Mouse (Mus musculus): ENCODE data around the gene Taok3. TPM values are rescaled to one million over a fixed set of nuclear protein-coding genes. Genes with fewer than 3 reads are reported as not detected.

Gene Taok3
- total and polyA plus RNA-seq, 3 experiments, result 3.1 to 7.8 (median 6.2) TPM

DNA sequence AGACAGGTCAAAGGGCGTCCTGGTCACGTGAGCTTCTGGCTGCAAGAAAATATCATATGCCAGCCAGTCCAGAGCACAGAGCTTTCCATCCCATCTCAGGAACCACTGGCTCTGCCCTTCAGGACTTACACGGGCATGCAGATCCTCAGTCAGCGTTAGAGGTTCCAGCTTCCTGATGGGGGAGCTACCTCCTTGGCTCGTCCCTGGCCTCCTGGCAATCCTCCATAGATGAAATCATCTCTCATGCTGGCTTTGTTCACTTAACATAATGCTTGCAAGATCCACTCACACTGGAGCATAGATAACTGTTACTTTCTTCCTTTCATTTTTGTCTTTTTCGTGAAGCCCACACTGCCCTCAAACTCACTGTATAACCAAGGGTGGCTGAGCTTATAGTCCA is 72.1 kb downstream of the Taok3 start:
- H3K9ac ChIP-seq (ENCODE audit: low read depth, low read length), result no peak overlapping the region
- no peak for TF ChIP-seq EP300 (IDR thresholded peaks at IDR 0.05; ENCODE audit: insufficient read depth, low read depth, low read length)
- no peak for TF ChIP-seq CTCF (IDR thresholded peaks at IDR 0.05)
- TF ChIP-seq POLR2A (IDR thresholded peaks at IDR 0.05; ENCODE audit: insufficient read depth, low read depth, low read length), result no peak
- H3K4me3 ChIP-seq, result no peak overlapping the region
- H3K27ac ChIP-seq, result no peak overlapping the region
- no peak for DNase-seq
- H3K27me3 ChIP-seq (ENCODE audit: control insufficient read depth, insufficient read depth, low read length), result no peaks in the 10 kb centered on the region
- H3K4me1 ChIP-seq (ENCODE audit: control insufficient read depth, insufficient read depth, low read length), result no peaks in the 10 kb centered on the region; the same call in 1 of the 2 replicates
- WGBS, result 48% methylated on average over 6 of the region's 6 CpGs
- intact Hi-C loops (cut with DNase I), result no loop called here
- peaks cover 2% of the 10 kb centered on the region for H3K36me3 ChIP-seq (ENCODE audit: control insufficient read depth, insufficient read depth, low read length)
- H3K79me2 ChIP-seq (replicated peaks; ENCODE audit: control insufficient read depth, insufficient read depth, low read length), result no peaks in the 10 kb centered on the region

DNA sequence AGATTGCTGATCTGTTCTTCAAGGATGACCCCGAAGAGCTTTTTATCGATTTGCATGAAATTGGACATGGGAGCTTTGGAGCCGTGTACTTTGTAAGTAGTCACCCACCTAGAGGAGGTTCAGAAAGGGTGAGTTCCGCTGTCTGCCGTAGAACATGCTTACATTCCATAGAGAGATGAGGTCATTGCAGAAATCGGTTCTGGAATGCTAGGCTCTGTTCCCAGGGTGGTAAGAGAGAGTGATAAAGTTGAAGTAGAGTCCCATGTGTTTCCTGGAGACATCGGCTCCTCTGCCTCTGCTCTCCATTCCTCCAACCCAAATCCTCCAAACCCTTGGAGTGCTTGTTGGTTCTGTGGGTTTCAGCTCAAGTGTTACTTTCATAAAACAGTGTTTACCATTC is 73.8 kb downstream of the Taok3 start:
- no peak for DNase-seq
- Histone ChIP-seq H3K36me3 (ENCODE audit: control insufficient read depth, insufficient read depth, low read length) (peaks cover 2% of the 10 kb centered on the region), H3K4me3 (no peak overlapping the region), H3K27me3 (ENCODE audit: control insufficient read depth, insufficient read depth, low read length) (no peaks in the 10 kb centered on the region), H3K27ac (no peak overlapping the region), H3K79me2 (replicated peaks; ENCODE audit: control insufficient read depth, insufficient read depth, low read length) (no peaks in the 10 kb centered on the region), H3K4me1 (ENCODE audit: control insufficient read depth, insufficient read depth, low read length) (no peaks in the 10 kb centered on the region; the same call in 1 of the 2 replicates), H3K9ac (ENCODE audit: low read depth, low read length) (no peak overlapping the region)
- intact Hi-C loops (cut with DNase I), result no loop called here
- WGBS, result 50% methylated on average over 7 of the region's 7 CpGs
- TF ChIP-seq CTCF (IDR thresholded peaks at IDR 0.05), result no peak
- no peak for TF ChIP-seq POLR2A (IDR thresholded peaks at IDR 0.05; ENCODE audit: insufficient read depth, low read depth, low read length)
- TF ChIP-seq EP300 (IDR thresholded peaks at IDR 0.05; ENCODE audit: insufficient read depth, low read depth, low read length), result no peak

DNA sequence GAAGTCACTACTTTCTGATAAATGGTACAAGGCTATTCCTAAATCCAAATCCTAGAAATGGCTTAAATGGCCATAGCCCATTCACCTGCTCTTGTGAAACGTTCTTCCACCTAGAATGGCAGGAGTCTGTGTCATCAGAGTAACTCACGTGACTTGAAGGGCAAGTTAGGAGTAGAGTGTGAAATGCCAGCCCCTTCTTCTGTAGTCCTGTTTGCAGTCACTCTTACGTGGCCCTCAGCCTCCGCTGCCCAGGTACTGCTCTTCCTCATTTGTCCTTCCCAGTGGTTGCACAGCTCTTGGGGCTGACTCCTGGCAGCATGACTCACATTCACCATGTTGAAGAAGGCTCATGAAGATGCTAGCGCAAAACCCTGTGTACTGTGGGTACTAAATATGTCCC is 74.7 kb downstream of the Taok3 start:
- peaks cover 2% of the 10 kb centered on the region for H3K36me3 ChIP-seq (ENCODE audit: control insufficient read depth, insufficient read depth, low read length)
- H3K27ac ChIP-seq, result no peak overlapping the region
- no peaks in the 10 kb centered on the region for H3K27me3 ChIP-seq (ENCODE audit: control insufficient read depth, insufficient read depth, low read length)
- no peak for TF ChIP-seq CTCF (IDR thresholded peaks at IDR 0.05)
- TF ChIP-seq POLR2A (IDR thresholded peaks at IDR 0.05; ENCODE audit: insufficient read depth, low read depth, low read length), result no peak
- no peak for TF ChIP-seq EP300 (IDR thresholded peaks at IDR 0.05; ENCODE audit: insufficient read depth, low read depth, low read length)
- 96% methylated on average over 5 of the region's 5 CpGs for WGBS
- no peaks in the 10 kb centered on the region; the same call in 1 of the 2 replicates for H3K4me1 ChIP-seq (ENCODE audit: control insufficient read depth, insufficient read depth, low read length)
- H3K9ac ChIP-seq (ENCODE audit: low read depth, low read length), result no peak overlapping the region
- intact Hi-C loops (cut with DNase I), result no loop called here
- H3K4me3 ChIP-seq, result no peak overlapping the region
- no peaks in the 10 kb centered on the region for H3K79me2 ChIP-seq (replicated peaks; ENCODE audit: control insufficient read depth, insufficient read depth, low read length)
- DNase-seq, result no peak

DNA sequence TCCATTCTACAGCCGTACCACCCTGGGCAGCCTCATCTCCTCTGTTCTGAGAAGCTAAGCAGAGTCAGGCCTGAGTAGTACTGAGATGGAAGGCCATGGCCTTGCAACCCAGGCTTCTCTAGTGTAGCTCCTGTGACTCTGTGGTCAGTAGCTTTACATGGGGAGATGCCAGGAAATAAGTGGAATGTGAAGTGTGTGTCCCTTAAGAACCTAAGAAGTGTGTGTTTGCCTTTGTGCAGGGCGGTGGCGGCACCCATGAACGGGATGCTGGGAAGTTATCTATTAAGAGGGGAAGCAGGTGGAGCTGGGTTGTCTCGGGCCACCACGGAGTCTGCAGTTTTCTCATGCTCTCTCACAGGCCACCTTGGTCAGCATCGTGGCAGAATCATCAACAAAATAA is 76.6 kb downstream of the Taok3 start:
- peaks cover 2% of the 10 kb centered on the region for H3K36me3 ChIP-seq (ENCODE audit: control insufficient read depth, insufficient read depth, low read length)
- H3K27ac ChIP-seq, result no peak overlapping the region
- no peaks in the 10 kb centered on the region for H3K79me2 ChIP-seq (replicated peaks; ENCODE audit: control insufficient read depth, insufficient read depth, low read length)
- H3K4me1 ChIP-seq (ENCODE audit: control insufficient read depth, insufficient read depth, low read length), result no peaks in the 10 kb centered on the region; the same call in 1 of the 2 replicates
- intact Hi-C loops (cut with DNase I), result no loop called here
- H3K9ac ChIP-seq (ENCODE audit: low read depth, low read length), result no peak overlapping the region
- 93% methylated on average over 7 of the region's 7 CpGs for WGBS
- no peak for DNase-seq
- no peak for TF ChIP-seq CTCF (IDR thresholded peaks at IDR 0.05)
- TF ChIP-seq POLR2A (IDR thresholded peaks at IDR 0.05; ENCODE audit: insufficient read depth, low read depth, low read length), result no peak
- TF ChIP-seq EP300 (IDR thresholded peaks at IDR 0.05; ENCODE audit: insufficient read depth, low read depth, low read length), result no peak
- no peak overlapping the region for H3K4me3 ChIP-seq
- no peaks in the 10 kb centered on the region for H3K27me3 ChIP-seq (ENCODE audit: control insufficient read depth, insufficient read depth, low read length)

DNA sequence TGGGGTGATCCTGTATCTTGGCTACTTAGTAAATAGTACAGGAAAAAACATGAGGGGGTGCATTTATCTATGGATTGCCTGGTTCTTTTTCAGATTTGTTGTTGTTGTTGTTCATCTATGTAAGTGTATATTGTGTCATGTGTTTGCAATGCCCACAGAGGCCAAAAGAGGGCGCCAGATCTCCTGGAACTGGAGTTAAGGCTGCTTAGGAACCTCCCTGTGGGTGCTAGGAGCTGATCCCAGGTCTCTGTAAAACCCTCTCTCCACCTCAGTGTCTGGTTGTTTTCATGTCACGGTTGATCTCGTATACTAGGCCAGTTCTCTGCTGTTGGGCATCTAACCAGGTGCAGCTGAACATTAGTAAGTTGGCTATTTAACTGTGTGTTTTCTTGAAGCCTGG is 78.5 kb downstream of the Taok3 start:
- H3K36me3 ChIP-seq (ENCODE audit: control insufficient read depth, insufficient read depth, low read length), result peaks cover 2% of the 10 kb centered on the region
- H3K79me2 ChIP-seq (replicated peaks; ENCODE audit: control insufficient read depth, insufficient read depth, low read length), result no peaks in the 10 kb centered on the region
- H3K4me1 ChIP-seq (ENCODE audit: control insufficient read depth, insufficient read depth, low read length), result no peaks in the 10 kb centered on the region; the same call in 1 of the 2 replicates
- WGBS, result 82% methylated on average over 3 of the region's 3 CpGs
- H3K27me3 ChIP-seq (ENCODE audit: control insufficient read depth, insufficient read depth, low read length), result no peaks in the 10 kb centered on the region
- TF ChIP-seq CTCF (IDR thresholded peaks at IDR 0.05) (no peak), EP300 (IDR thresholded peaks at IDR 0.05; ENCODE audit: insufficient read depth, low read depth, low read length) (no peak)
- H3K27ac ChIP-seq, result no peak overlapping the region
- H3K9ac ChIP-seq (ENCODE audit: low read depth, low read length), result no peak overlapping the region
- no peak overlapping the region for H3K4me3 ChIP-seq
- intact Hi-C loops (cut with DNase I), result no loop called here
- no peak for DNase-seq

DNA sequence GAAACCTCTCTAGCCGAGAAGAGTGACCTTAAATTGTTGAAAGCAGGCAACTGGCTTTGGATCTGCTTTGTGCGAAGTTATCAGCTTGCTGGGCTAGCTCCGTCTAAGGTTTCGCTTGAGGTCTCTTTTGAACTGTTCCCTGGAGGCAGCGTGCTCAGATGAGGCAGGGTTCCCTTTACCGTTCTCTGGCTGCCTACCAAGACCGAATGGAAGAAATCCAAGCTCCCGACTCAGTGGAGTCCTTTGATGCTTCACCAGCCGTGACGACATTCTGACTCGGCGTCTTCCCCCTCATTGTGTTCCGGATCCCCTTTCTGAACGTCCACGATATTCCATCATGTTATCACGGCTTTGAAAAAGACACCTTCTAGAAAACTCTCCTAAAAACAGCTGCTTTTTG is 87.4 kb downstream of the Taok3 start:
- Histone ChIP-seq H3K9ac (ENCODE audit: low read depth, low read length) (no peak overlapping the region), H3K36me3 (ENCODE audit: control insufficient read depth, insufficient read depth, low read length) (no peaks in the 10 kb centered on the region), H3K79me2 (replicated peaks; ENCODE audit: control insufficient read depth, insufficient read depth, low read length) (no peaks in the 10 kb centered on the region), H3K27me3 (ENCODE audit: control insufficient read depth, insufficient read depth, low read length) (no peaks in the 10 kb centered on the region), H3K27ac (no peak overlapping the region), H3K4me3 (no peak overlapping the region), H3K4me1 (ENCODE audit: control insufficient read depth, insufficient read depth, low read length) (no peaks in the 10 kb centered on the region)
- DNase-seq, result no peak
- TF ChIP-seq POLR2A (IDR thresholded peaks at IDR 0.05; ENCODE audit: insufficient read depth, low read depth, low read length) (no peak), EP300 (IDR thresholded peaks at IDR 0.05; ENCODE audit: insufficient read depth, low read depth, low read length) (no peak), CTCF (IDR thresholded peaks at IDR 0.05) (no peak)
- intact Hi-C loops (cut with DNase I), result no loop called here
- 84% methylated on average over 16 of the region's 16 CpGs for WGBS
